Mouse (Mus musculus): ENCODE data around the gene Spon2. TPM values are rescaled to one million over a fixed set of nuclear protein-coding genes. Genes with fewer than 3 reads are reported as not detected.
A peak's percentile ranks its signal among the peaks of the same experiment; 100 is the strongest.

The Spon2 gene
- total RNA-seq, 2 experiments from 2014 or later: 15.1 to 35.0 TPM

DNA sequence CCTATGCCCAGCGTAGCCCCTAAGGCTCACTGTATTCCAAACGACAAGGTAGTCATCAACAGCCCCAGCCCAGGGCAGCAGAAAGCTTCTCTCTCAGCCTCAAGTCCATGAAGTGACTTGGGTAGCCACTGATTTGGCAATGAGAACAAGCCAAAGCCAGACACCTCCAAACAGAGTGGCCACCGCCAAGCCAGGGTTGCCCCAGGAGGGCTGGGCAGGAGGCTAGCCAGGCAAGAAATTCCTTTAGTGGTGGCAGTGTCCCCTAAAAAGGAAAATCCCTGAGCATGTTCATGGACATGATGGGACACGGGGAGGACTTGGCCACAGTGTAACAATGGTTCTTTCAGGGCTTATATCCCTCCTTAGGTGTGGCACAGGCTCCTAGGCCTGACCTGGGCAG lies 1.6 kb upstream of the Spon2 start:
- ATAC-seq (replicated peaks; ENCODE audit: low FRiP score, low TSS enrichment, poor library complexity, severe bottlenecking): no peak

DNA sequence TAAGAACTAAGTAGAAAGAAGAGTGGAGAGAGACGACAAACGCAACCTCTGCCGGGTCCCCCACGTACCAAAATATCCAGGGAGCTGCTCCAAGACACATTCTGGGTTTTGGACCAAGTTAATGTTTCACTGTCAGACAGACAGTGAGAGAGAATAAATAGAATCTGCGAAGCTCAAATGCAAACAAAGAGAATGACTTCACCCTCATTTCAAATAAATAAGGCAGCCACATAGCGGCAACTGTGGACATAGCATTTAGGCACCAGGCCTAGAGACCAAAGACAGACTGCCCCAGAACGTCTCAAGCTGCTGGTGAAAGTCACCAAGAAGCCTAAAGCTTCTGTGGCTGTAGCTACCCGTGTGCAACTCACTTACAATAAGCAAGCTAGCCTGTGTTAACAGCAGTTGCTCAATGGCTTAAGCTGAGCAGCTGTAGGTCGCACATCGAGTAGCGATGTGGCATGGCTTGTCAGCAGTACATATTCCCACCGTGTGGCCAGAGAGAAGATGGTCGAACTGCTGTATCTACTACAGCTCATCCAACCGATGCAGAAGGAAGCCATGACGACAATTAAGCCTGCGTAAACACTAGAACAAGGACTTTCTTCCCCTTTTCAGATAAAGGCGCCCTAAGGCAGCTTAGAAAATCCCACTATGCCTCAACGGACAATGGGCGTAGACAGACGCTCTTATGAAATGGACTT lies 643 bp upstream of the Spon2 start:
- ATAC-seq (replicated peaks; ENCODE audit: low FRiP score, low TSS enrichment, poor library complexity, severe bottlenecking): no peak

DNA sequence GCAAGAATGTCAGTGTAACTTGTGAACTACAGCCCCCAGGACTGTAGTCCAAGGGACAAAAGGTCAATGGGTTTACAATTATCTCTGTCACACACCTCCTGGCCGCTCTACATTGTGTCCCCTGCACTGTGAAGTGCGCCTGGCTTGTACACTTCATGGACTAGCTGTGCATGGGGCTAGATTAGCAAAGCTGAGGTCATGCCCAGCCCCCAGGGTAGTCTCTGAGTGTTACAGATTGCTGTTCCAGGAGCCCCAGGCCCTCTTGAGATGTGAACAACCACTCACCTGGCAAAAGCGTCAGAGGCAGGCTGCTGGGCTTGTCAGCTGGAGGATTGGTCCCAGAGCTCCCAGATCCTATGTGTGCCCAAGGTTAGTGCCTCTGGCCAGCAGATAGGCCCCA lies 592 bp downstream of the Spon2 start:
- ATAC-seq (replicated peaks; ENCODE audit: low FRiP score, low TSS enrichment, poor library complexity, severe bottlenecking): peak; percentile 63

DNA sequence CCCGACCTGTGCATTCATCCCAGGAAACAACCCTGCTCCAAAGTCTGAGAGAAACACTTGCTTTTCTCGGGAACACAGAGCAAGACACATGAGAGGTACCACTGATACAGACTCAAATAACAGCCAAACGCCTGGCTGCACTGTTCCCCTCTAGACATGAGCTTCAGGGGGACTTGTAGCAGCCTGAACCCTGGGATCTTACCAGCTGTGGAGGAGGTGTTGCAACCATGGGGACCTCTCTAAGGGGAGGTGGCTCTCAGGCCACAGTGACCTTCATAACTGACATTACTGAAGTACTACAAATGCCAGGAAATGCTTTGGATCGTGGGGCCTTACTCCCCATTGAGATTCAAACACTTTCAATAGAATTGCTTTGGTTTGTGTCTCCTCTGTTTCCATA lies 3.5 kb downstream of the Spon2 start:
- no peak for ATAC-seq (replicated peaks; ENCODE audit: low FRiP score, low TSS enrichment, poor library complexity, severe bottlenecking)

DNA sequence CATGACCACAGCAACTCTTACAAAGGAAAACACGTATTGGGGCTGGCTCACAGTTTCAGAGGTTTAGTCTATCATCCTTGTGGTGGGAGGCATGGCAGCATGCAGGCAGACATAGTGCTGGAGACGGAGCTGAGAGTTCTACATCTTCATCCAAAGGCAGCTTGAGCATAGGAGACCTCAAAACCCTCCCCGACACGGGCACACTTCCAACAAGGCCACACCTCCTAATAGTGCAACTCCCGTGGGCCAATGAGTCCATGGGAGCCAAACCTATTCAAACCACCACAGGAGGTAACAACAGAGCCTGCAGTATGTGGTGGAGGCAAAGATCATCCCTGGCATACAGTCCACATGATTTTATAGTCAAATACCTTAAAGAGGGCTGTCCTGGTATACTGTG lies 7.0 kb downstream of the Spon2 start:
- no peak for ATAC-seq (replicated peaks; ENCODE audit: low FRiP score, low TSS enrichment, poor library complexity, severe bottlenecking)

DNA sequence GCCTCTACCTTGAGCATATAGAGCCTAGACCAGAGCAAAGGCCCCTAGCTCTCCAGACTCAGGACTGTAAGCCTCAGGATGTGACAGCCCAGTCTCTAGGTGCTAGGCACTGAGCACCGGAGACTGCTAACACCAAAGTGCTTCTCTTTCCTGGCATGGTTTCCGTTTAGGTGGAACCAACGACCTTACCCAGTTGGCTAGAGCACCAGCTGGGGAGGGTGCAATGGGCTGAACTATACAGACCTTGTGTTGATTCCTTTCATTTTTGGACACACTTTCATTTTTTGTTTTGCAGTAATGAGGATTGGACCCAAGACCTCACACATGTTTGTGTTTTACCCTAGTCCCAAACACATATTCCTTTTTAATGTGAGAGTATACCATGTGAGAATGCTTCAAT lies 7.7 kb downstream of the Spon2 start:
- ATAC-seq (replicated peaks; ENCODE audit: low FRiP score, low TSS enrichment, poor library complexity, severe bottlenecking): no peak

DNA sequence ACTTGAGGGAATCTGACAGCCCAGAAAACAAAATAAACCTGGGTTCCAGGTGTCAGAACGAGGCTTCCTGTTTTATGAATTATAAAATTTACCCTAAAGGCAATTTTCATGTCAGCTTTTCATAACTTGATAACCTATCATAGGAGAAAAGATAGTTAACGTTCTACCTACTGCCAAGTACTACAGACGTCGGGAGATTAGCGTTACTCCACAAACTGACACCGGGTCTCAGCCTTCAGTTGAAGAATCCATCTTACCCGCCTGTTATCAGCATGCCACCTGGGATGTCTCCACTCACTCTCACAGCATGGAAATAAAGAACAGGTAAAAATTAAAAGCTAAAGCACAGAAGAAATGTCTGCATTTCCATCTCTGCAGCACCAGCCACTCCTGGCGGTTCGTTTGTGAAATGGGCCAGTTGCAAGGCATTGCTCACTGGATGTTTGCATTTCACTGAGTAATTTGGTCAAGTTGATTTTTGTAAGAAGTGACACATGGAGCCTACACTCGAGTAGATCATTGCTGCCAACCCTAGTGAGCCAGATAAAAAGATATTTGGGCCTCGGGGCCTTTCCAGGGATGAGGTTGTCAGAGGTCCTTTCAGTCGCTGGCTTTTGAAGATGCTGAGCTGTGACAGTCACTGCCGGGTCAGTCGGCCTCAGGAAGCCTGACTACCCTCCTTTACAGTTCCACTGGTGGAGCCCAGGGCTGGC lies 9.6 kb downstream of the Spon2 start:
- peak; percentile 60 for ATAC-seq (replicated peaks; ENCODE audit: low FRiP score, low TSS enrichment, poor library complexity, severe bottlenecking)

DNA sequence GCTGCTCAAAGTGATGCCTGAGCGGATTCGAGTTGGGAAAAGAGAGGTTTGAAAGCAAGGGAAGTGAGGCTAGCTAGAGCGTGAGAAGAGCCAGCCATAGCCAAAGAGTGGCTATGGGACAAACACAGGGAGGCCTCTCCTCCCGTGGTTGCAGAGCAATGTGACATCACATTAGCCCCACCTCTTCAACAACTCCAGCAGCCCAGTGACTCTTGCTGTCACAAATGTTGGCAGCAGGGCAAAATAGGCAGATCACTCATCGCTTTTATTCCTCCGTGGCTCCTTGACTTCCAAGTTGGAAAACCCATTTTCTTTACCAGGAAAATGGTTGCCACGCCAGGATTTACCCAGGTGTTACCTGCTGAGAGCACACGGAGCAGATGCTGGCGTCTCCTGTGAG lies 11.1 kb downstream of the Spon2 start:
- no peak for ATAC-seq (replicated peaks; ENCODE audit: low FRiP score, low TSS enrichment, poor library complexity, severe bottlenecking)

DNA sequence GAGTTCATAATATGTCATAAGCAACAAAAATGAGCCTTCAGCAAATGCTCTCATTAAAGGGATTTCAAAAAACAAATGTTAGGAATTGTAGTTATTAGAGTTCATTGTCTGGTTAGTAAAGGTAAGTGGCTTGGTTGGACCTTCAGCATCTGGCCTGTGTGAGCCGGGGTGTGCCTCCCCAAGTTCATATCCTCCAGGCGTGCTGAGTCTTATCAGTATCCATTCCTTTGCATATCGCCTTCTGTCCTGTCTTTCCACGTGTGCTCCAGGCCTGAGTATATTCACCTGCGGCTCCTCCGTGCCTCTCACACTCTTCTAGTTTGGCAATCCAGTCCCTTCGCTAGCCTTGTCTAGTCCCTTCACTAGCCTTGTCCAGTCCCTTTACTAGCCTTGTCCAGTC lies 11.9 kb downstream of the Spon2 start:
- ATAC-seq (replicated peaks; ENCODE audit: low FRiP score, low TSS enrichment, poor library complexity, severe bottlenecking): no peak

DNA sequence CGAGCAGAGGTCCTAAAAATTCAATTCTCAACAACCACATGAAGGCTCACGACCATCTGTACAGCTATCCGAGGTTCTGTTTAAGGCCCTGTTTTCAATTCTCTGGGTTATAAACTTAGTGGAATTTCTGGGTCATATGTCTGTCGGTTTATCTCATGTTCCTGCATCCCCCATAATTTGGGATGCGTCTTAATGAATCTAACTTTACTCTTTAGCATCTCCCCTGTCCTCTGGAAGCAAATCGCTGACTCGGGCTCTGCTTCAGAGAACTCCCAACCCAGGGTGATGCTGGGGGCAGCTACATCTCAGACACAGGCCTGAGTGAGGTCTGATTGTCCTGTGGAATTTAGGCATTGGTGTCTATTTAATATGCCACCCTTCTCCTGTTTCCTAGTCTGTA lies 14.0 kb downstream of the Spon2 start:
- ATAC-seq (replicated peaks; ENCODE audit: low FRiP score, low TSS enrichment, poor library complexity, severe bottlenecking): no peak

DNA sequence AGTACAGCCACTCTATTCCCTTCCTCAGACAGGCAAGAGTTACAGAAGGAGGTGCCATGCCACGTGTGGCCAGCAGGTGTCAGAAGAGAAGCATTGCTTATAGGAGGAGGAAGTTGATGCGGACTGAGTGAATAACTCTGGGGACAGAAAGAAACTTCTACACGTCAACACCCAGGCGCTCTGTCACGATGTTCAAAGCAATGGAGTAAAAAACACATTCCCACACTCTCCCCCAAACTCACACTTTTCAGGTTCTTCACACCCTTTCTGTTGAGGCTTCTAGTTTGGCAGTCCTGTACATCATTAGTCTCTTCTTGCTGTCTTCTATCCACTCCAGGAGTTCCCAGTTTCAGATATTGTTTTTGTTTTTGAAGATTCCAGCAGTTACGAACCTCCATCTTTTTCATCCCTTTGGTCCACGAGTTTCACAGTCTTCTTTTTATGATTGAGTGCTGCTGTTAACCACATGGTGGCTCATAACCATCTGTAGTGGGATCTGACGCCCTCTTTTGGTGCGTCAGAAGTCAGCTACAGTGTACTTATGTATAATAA lies 14.5 kb downstream of the Spon2 start:
- peak; percentile 82 for ATAC-seq (replicated peaks; ENCODE audit: low FRiP score, low TSS enrichment, poor library complexity, severe bottlenecking)

DNA sequence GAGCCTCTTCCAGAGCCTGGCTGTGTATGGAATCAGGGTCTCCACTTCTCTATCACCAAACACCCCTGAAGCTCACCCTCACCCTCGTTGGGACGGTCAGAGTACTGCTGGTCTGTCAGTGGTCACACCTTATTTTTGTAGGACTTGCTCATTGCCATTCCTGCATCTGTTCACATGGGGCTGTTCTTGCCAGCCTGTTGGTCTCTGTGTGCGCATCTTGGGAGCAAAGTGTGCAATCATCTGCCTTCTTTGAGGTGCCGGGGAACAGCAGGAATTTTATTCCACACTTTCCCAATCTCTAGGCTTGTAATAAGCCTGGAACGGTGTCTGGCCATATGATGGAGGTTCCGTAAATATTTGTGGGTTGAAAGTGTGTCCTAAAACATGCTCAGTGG lies 15.1 kb downstream of the Spon2 start:
- ATAC-seq (replicated peaks; ENCODE audit: low FRiP score, low TSS enrichment, poor library complexity, severe bottlenecking): no peak

DNA sequence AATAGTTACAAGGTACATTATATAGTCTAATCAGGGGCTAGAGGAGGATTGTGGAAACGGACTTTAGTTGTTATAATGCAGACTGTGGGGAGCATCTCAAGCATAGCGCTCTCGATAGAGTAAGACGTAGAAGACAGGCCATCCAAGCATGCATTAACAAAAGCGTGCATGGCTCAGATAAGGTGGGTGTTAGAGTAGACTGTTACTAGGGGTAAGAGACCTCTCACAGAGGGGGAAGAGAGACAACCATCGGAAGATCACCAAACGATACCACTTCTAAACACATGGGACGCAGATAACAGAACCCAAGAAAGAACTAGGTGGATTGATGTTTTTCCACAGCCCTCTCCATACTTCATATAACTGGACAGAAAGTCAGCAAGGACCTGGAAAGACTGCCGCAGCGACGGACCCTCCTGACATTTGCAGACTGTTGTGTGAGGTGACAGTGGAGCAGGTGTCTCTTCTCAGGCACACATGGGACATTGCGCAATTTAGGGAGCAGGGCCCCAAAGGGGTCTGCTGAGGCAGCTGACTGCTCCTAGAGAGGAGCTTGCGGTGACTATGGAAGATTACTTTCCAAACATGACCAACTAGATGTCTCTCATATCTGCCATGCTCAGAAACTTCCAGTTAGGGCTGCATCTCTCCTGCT lies 15.6 kb downstream of the Spon2 start:
- ATAC-seq (replicated peaks; ENCODE audit: low FRiP score, low TSS enrichment, poor library complexity, severe bottlenecking): no peak

DNA sequence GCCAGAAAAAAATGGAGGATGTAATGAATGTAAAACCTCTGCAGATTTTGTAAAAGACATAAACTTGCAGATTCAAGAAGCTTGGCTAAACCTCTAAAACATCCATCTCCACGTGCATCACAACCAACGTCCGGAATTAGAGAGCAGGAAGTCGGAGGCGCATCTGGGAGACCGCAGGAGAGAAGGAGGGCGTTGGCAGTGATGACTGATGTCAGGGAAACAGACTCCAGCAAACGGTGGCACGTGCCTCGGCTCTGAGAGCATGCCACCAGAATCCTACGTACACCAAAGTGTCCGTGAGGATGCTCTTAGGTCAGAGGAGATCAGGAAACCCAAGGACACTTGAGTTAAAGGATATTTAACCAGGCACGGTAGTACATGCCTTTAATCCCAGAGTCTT lies 16.6 kb downstream of the Spon2 start:
- ATAC-seq (replicated peaks; ENCODE audit: low FRiP score, low TSS enrichment, poor library complexity, severe bottlenecking): no peak

DNA sequence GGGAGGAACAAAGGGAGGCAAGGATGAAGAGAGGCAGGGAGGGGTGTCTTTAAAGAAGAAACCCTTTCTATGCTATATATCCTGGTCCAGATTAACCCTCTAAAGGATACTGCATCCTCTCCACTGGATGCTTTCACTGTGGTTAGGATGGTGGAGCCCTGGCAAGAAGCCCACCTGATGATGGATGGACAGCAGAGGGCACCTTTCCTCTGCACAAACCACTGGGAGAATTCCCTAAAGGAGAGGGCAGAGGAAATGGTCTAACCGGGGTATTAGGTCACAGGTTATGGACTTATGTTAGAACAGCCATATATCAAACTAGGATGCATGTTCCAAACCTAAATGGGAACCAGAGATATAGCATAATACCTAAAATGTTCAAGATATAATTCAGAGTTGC lies 18.2 kb downstream of the Spon2 start:
- ATAC-seq (replicated peaks; ENCODE audit: low FRiP score, low TSS enrichment, poor library complexity, severe bottlenecking): no peak

DNA sequence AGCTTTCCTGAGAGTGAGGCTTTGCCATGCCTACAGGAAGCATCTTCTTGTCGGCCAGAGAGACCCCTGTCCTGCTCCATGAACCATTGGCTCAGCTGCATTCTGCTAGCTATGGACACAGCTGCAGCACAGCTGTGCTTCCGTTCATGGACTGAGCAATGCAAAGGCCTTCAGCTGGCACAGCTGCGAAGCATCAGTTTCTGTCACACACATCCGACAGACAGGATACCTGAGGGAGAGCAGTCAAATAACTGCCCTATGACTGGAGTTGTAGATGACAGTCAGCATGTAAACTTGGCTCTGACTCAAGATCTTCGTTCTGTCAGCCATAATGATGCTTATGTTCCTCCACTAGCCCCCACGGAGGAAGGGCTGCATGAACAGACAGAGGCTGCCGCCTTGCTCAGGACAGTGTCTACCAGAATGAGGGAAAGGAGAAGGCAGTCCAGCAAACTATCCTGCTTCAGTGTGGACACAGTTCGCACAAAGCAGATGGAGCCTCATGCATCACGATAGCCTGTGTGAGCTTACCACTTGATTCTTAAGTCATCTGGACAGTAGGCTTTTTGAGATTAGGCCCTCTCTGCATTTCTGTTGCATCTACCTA lies 22.9 kb downstream of the Spon2 start:
- ATAC-seq (replicated peaks; ENCODE audit: low FRiP score, low TSS enrichment, poor library complexity, severe bottlenecking): no peak

DNA sequence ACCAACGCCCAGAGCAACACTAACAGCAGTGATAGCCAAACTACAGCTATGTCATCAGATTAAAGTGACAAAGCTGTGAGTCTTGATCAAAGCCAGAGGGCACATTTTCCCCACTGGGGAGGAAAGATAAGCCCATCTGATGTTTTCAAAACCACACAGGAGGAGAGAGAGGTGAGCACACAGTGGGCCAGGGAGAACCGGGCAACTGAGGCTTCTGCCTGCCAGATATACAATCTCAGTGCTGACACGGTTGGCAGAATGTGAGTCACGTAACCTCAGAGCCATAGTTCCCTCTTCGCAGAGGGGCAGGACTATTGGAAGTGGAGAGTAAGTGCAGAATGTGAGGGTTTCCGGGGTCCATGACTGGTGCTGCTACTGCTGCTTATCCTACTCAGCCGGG lies 24.7 kb downstream of the Spon2 start:
- peak; percentile 86 for ATAC-seq (replicated peaks; ENCODE audit: low FRiP score, low TSS enrichment, poor library complexity, severe bottlenecking)

Data from megakaryocyte-erythroid progenitor cell, adult 5-6 weeks (primary cell).